8 mouse cellular contexts compared by ENCODE assay signal in the genomic region with DNA sequence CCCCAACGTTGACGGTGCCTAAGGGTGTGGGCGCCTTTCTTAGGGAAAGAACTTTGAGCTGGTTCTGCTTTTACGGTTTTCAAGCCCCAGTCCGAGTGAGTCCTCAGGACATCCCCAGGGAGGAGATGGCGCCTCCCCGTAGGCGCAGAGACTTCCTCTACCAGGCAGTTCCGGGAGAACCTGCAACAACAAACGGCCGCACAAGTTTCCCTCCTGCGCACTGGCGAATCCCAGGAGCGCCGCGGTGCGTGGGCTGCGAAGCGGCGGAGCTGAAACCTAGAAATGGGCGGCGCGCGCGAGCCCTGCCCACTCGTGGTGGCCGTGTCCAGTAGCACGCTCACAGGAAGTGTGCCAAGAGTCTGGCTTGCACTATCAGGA. TPM values are rescaled to one million over a fixed set of nuclear protein-coding genes. Genes with fewer than 3 reads are reported as not detected.
DNase-seq lines count a peak whose midpoint lies in the region; ATAC-seq lines count a peak whose summit lies in the region.

No protein-coding gene starts in this region.

- peaks cover 19% of the 10 kb centered on the region for H3K4me1 ChIP-seq in hindbrain, embryonic 14.5 days (replicated peaks; ENCODE audit: control insufficient read depth, insufficient read depth, low read length)

- DNase-seq in adrenal gland, adult 8-10 months = peak; percentile 39
- DNase-seq in cerebellum, postnatal 36 days = peak; percentile 63 to 73
- DNase-seq in gastrocnemius, postnatal 10 days = peak; percentile 60
- DNase-seq in hindbrain, embryonic 14.5 days (ENCODE audit: low spot score) = no peak
- DNase-seq in left cerebral cortex, adult 8-10 months (ENCODE audit: low spot score in 2 of 2) = peak; percentile 14 to 53
- peak; percentile 79 for DNase-seq in lung, postnatal 36 days
- peak; percentile 77 for DNase-seq in right cerebral cortex, adult 18-20 months
- no peak for DNase-seq in spleen, adult 12 weeks (ENCODE audit: low spot score)

- H3K27ac ChIP-seq in hindbrain, embryonic 14.5 days = no peak overlapping the region

- H3K27me3 ChIP-seq in hindbrain, embryonic 14.5 days (ENCODE audit: control insufficient read depth, insufficient read depth, low read length) = peaks cover 52% of the 10 kb centered on the region

- peak overlapping the region; percentile 97 for H3K4me2 ChIP-seq in hindbrain, embryonic 14.5 days (replicated peaks)

- no peaks in the 10 kb centered on the region for H3K36me3 ChIP-seq in hindbrain, embryonic 14.5 days (replicated peaks; ENCODE audit: control insufficient read depth, insufficient read depth)

- peak overlapping the region; percentile 48 for H3K9ac ChIP-seq in hindbrain, embryonic 14.5 days

- under 1% methylated on average over 28 of the region's 28 CpGs for WGBS in hindbrain, embryonic 14.5 days

- H3K9me3 ChIP-seq in hindbrain, embryonic 14.5 days (ENCODE audit: control insufficient read depth, low read length) = no peaks in the 10 kb centered on the region

- ATAC-seq in hindbrain, embryonic 14.5 days (ENCODE audit: low FRiP score) = no peak

- H3K4me3 ChIP-seq in hindbrain, embryonic 14.5 days (replicated peaks; ENCODE audit: low read length) = peak overlapping the region; percentile 43

RNA-seq across cellular contexts. Expression of gene Prr15, which starts 2.0 kb away (rescaled TPM):
- total RNA-seq in adrenal gland, adult 8-10 months (2022) = 10 to 100 TPM in 2 of 4 experiments, 1 to 10 TPM in 2; 2.8 to 16.1 (median 9.2) TPM
- total RNA-seq in gastrocnemius, postnatal 10 days (2021) = 1 to 10 TPM; 1.3 to 1.9 TPM
- polyA plus RNA-seq in hindbrain, embryonic 14.5 days (2014; fragmentation: Nextera tagmentation; extraction: Ambion mirVana) = 1.1 and 1.6 TPM in 2 replicates
- 1 to 10 TPM; 1.1 to 2.4 (median 1.4) TPM for total RNA-seq in left cerebral cortex, adult 8-10 months (2022)

Comparison
In these comparisons a context has a peak if more than half of its experiments do, and no peak if none do; other contexts are left out.
1. DNase-seq: peak in adrenal gland, adult 8-10 months (single experiment), cerebellum, postnatal 36 days (2 of 2), gastrocnemius, postnatal 10 days (single experiment), left cerebral cortex, adult 8-10 months (2 of 2), lung, postnatal 36 days (single experiment) and right cerebral cortex, adult 18-20 months (single experiment); none in hindbrain, embryonic 14.5 days (single experiment) and spleen, adult 12 weeks (single experiment).